Mouse (Mus musculus): ENCODE measurements at regions not wholly inside any gene's neighbourhood (a gene's known extent, or its start where the extent isn't known, plus 50 kb on each side); places are given as distances from the start of the nearest gene placed in this dataset.

DNA sequence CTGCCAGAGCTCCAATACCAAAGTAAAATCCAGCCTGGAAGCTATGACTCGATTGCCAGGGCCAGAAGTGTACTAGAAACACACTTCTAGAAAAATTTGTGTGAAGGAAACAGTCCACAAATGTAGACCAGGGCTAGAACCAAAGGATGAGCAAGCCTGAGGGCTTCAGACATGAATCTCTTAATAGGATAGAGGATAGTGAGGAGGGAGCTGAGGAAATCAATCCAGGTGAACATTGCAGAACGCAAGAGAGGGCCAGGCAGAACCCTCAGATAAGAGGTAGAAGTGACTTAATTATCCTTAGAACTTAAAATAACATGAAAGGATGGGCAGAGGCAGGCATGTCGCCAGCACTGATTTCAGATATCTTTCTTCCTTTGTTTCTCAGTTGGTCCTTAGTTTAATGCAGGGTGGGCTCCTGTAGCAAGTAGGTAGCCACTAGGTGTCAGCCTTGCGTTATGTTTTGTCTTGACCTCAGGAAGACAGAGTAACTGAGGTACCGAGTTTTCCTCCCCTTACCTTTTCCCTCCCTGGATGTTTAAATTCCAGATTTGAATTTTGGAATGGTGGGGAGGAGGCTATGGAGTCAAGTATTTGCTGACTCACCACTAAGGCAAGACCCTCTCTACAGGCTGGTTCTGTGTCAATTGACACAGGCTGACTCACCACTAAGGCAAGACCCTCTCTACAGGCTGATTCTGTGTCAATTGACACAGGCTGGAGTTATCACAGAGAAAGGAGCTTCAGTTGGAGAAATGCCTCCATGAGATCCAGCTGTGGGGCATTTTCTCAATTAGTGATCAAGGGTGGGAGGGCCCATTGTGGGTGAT is 52.2 kb upstream of the Cp start:
- in situ Hi-C loops (cut with MboI; ENCODE audit: low pct_unique_long_range_greater_than_20kb in 1 of 2, low sequenced_read_pairs in 2 of 2, unreplicated experiment in 1 of 2), result no loop called here
